Mouse (Mus musculus) myocyte (in vitro differentiated cells): Measurements from ENCODE around the gene Map3k3.

Source experiments
- E2F4 ChIP-seq: IDR thresholded peaks from one replicate; pipeline ENCODE4 v1.6.1; 2011; ENCODE audit warnings: mild to moderate bottlenecking, control low read depth, moderate library complexity; ENCODE audit not compliant: insufficient read depth
- MAX ChIP-seq: IDR thresholded peaks from one replicate; pipeline ENCODE4 v1.6.1; 2011; ENCODE audit warnings: low read depth, mild to moderate bottlenecking, control low read depth
- POLR2A ChIP-seq: IDR thresholded peaks from one replicate; pipeline ENCODE4 v1.6.1; 2011; ENCODE audit warnings: low read depth, mild to moderate bottlenecking, control low read depth, moderate library complexity; ENCODE audit not compliant: insufficient read length
- POLR2AphosphoS2 ChIP-seq: IDR thresholded peaks from one replicate; pipeline ENCODE4 v1.6.1; 2011; ENCODE audit warnings: low read depth, control low read depth; ENCODE audit not compliant: insufficient read length
- REST ChIP-seq: IDR thresholded peaks from one replicate; pipeline ENCODE4 v1.6.1; 2011; ENCODE audit warnings: mild to moderate bottlenecking, control low read depth, moderate library complexity; ENCODE audit not compliant: insufficient read depth, insufficient read length
- TCF12 ChIP-seq: IDR thresholded peaks from one replicate; pipeline ENCODE4 v1.6.1; 2011; ENCODE audit warnings: mild to moderate bottlenecking, control low read depth; ENCODE audit not compliant: poor library complexity, insufficient read depth, severe bottlenecking
- USF1 ChIP-seq: IDR thresholded peaks from one replicate; pipeline ENCODE4 v1.6.1; 2011; ENCODE audit warnings: low read depth, mild to moderate bottlenecking, control low read depth, moderate library complexity

- TF ChIP-seq POLR2A: peak; percentile 77
- no peak for TF ChIP-seq TCF12
- peak; percentile 76 for TF ChIP-seq MAX
- TF ChIP-seq E2F4: no peak
- TF ChIP-seq USF1: no peak
- peak; percentile 64 for TF ChIP-seq POLR2AphosphoS2
- TF ChIP-seq REST: no peak
Observed at GRCm38 (mm10) chr11:106065923-106066571, 18.4 kb upstream of the Map3k3 start, which contains the start of gene Taco1.
